Mouse (Mus musculus) frontal cortex, adult 2 months (tissue): ENCODE results near the gene Ripor2. TPM values are rescaled to one million over a fixed set of nuclear protein-coding genes. Genes with fewer than 3 reads are reported as not detected.

Experiments used
- DNase-seq, 2 experiments: peaks; one replicate each; pipeline ENCODE4 v3.0.0; 2022; ENCODE audit warnings: low spot score in 1 of 2; ENCODE audit errors: extremely low spot score in 1 of 2
- polyA plus RNA-seq: library from polyadenylated mRNA; depleted of rRNA; stranded (reverse); fragments of >200 nt; gene quantifications from 2 replicates; pipeline ENCODE4 v1.2.3, GENCODE M21; 2012; rRNA removed

Gene Ripor2
- polyA plus RNA-seq, result 28.2 and 33.2 TPM in 2 replicates

- DNase-seq, result no peak
These were observed at the start of gene Ripor2 for GRCm38 (mm10) chr13:24581833-24582232. TSS of gene Ripor2 (plus strand) at chr13:24582189.

GRCm38 (mm10) chr13:24536531-24537167 lies 45.3 kb upstream of the Ripor2 start:
- DNase-seq, result no peak

- no peak for DNase-seq
These were observed 44.0 kb upstream of the Ripor2 start for GRCm38 (mm10) chr13:24538012-24538411.

- DNase-seq, result no peak
These were observed 43.0 kb upstream of the Ripor2 start for GRCm38 (mm10) chr13:24538941-24539340.

- no peak for DNase-seq
These were observed 36.3 kb upstream of the Ripor2 start for GRCm38 (mm10) chr13:24545677-24546076.

GRCm38 (mm10) chr13:24546801-24547459 lies 35.1 kb upstream of the Ripor2 start:
- DNase-seq, result no peak

GRCm38 (mm10) chr13:24548911-24549310 lies 33.1 kb upstream of the Ripor2 start:
- DNase-seq, result no peak

- DNase-seq, result no peak
These were observed 30.7 kb upstream of the Ripor2 start for GRCm38 (mm10) chr13:24551100-24551931.

GRCm38 (mm10) chr13:24552039-24552438 lies 29.9 kb upstream of the Ripor2 start:
- DNase-seq, result no peak

- no peak for DNase-seq
These were observed 20.6 kb upstream of the Ripor2 start for GRCm38 (mm10) chr13:24561391-24561790.

GRCm38 (mm10) chr13:24564706-24565105 lies 17.3 kb upstream of the Ripor2 start:
- DNase-seq, result no peak

- DNase-seq, result no peak
These were observed 16.6 kb upstream of the Ripor2 start for GRCm38 (mm10) chr13:24565230-24565949.

- no peak for DNase-seq
These were observed 16.1 kb upstream of the Ripor2 start for GRCm38 (mm10) chr13:24565950-24566320.

GRCm38 (mm10) chr13:24567176-24567811 lies 14.7 kb upstream of the Ripor2 start:
- DNase-seq, result no peak

- DNase-seq, result no peak
These were observed 12.9 kb upstream of the Ripor2 start for GRCm38 (mm10) chr13:24569066-24569465.

- no peak for DNase-seq
These were observed 11.3 kb upstream of the Ripor2 start for GRCm38 (mm10) chr13:24570716-24571115.

- no peak for DNase-seq
These were observed 10.1 kb upstream of the Ripor2 start for GRCm38 (mm10) chr13:24571906-24572305.

GRCm38 (mm10) chr13:24575126-24575525 lies 6.9 kb upstream of the Ripor2 start:
- no peak for DNase-seq

GRCm38 (mm10) chr13:24576338-24577119 lies 5.5 kb upstream of the Ripor2 start:
- peak; percentile 85 to 88 for DNase-seq

GRCm38 (mm10) chr13:24578317-24578716 lies 3.7 kb upstream of the Ripor2 start:
- no peak for DNase-seq
